Mouse (Mus musculus) heart, postnatal 25 days (tissue): ENCODE data around the gene Gm5416. TPM values are rescaled to one million over a fixed set of nuclear protein-coding genes. Genes with fewer than 3 reads are reported as not detected.
"Not testable (repeated sequence)": the region's sequence is repeated elsewhere in the genome, so short reads cannot be mapped to it uniquely, and the experiment has no call there.

ENCODE experiments used
- DNase-seq: peaks from one replicate; pipeline ENCODE4 v3.0.0; 2022; ENCODE audit warnings: low spot score
- intact Hi-C: fragments of 180-260 bp; cut with DNase I; formaldehyde crosslinking; loops from one replicate; pipeline ENCODE4 v1.15.1; 2025
- total RNA-seq, 2 experiments: library from RNA; stranded (reverse); gene quantifications; 2 replicates each; pipeline ENCODE4 v1.2.3; 2021

Gm5416 gene
- not detected for total RNA-seq

GRCm38 (mm10) chr16:36209967-36210453 is at the start of gene Gm5416:
Gene Gm5416, plus strand, starts transcription at chr16:36210403.
- DNase-seq: no peak
- intact Hi-C loops: no loop called here

- intact Hi-C loops, DNase-seq: not testable (repeated sequence)
Observed at GRCm38 (mm10) chr16:36167841-36168240, 42.4 kb upstream of the Gm5416 start.

- DNase-seq: no peak
- intact Hi-C loops: no loop called here
Observed at GRCm38 (mm10) chr16:36176108-36176507, 34.1 kb upstream of the Gm5416 start.

DNA sequence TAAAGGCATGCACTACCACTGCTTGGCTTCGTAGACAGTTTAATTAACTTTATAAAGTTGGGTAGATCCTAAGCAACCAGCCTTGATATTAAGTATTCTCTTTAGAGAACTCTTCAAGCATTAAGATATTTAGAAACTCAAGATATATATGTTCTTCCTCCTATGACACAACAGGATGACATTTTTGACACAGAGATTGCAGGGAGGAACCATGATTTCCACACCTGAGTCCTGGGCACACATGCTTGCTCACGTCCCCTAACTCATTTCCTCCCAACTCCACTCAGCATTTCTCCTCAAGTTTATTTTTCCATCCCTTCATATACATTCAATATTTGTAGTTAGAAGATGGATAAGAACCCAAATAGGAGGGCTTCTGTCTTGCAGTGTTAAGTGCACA is 30.3 kb upstream of the Gm5416 start:
- DNase-seq: no peak
- intact Hi-C loops: no loop called here

DNA sequence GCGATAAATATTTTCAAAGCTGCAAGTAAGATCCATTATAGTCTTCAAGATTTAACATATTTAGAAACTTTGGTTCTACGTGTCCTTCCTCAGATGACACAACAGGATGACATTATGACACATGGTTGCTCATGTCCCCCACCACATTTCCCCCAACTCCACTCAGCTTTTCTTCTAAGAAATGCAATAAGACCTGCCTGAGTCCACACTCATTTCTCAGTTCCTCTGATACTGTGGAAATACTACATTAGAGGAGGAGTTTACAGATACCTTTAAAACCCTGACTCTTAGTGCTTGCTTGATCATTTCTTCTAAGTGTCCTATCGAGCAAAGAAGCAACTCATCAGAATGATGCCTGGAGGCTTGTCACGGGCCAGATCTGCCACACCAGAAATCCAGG is 26.3 kb upstream of the Gm5416 start, which contains the start of gene Gm5483:
TSS of gene Gm5483 (plus strand) at position 301 of the 400 bp plus-strand sequence.
- intact Hi-C loops, DNase-seq: not testable (repeated sequence)

DNA sequence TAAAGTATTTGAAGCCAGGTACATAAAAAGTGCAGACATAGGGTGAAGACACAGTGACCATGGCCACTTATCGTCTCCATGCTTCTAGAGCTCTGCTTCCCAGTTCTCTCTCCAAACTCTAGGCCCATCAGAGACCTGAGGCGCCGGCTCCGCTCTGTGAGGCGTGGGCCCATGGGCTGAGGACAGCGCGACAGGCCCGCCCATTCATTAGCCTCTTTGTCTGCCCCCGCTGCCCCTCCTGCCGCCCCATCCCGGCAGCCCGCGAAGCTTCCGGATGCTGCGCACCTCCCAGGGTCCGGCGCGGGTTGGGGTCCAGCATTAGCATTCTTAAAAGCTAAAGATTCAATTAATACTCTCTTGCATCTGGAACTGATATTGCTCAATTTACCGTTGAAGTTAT is 11.0 kb upstream of the Gm5416 start:
- intact Hi-C loops: no loop called here
- DNase-seq: no peak

GRCm38 (mm10) chr16:36203846-36204245 is 6.4 kb upstream of the Gm5416 start:
- no peak for DNase-seq
- intact Hi-C loops: no loop called here

DNA sequence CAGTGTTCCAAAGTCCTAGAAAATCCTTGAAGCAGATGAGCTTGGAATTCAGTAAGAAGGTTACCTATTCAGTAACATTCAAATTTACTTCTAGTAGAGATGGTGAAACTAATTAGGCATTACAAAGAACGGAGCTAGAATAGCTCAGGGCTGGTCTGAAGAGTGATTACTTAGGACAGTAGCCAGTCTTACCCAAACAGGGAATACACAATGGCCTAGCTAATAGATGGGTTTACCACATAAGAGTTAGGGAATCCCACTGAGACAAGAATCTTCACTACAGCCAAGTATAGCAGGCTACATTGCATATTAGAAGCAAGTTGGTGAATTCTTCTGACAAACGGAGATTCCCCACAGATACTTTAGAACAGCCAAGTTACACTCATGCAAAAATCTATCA is 4.5 kb upstream of the Gm5416 start:
- DNase-seq, intact Hi-C loops: not testable (repeated sequence)

GRCm38 (mm10) chr16:36221168-36221567 is 11.0 kb downstream of the Gm5416 start, which contains the start of gene 2010005H15Rik:
Gene 2010005H15Rik, plus strand, starts transcription at chr16:36221468.
- intact Hi-C loops, DNase-seq: not testable (repeated sequence)

DNA sequence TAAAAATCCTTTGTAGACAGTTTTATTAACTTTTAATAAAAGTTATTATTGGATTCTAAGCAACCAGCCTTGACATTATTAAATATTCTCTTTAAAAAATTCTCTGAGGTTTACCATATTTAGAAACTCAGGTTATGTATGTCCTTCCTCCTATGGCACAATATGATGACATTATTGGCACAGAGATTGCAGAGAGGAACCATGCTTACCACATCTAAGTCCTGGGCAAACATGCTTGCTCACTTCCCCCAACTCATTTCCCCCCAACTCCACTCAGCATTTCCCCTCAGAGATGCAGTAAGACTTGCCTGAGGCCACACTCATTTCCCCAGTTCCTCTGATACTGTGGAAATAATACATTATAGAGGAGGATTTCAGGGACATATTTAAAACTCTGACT is 50.4 kb downstream of the Gm5416 start:
- intact Hi-C loops, DNase-seq: not testable (repeated sequence)

Other genes starting within 250 kb of the Gm5416 start
- 100 to 1,000 TPM; 112 TPM for gene Kpna1, start 231.7 kb upstream of the Gm5416 start, total RNA-seq
- gene Wdr5b, start 169.2 kb upstream of the Gm5416 start, total RNA-seq: 1 to 10 TPM; 2.6 to 2.9 TPM
- 100 to 1,000 TPM; 241 to 254 TPM for gene Fam162a, start 138.8 kb upstream of the Gm5416 start, total RNA-seq
- gene Ccdc58, start 138.7 kb upstream of the Gm5416 start, total RNA-seq: 10 to 100 TPM; 30.7 to 35.8 TPM
- not detected for gene Csta1, start 79.2 kb upstream of the Gm5416 start, total RNA-seq
- not detected for gene Stfa2l1, start 53.6 kb upstream of the Gm5416 start, total RNA-seq
- not detected for gene Gm5483, start 26.2 kb upstream of the Gm5416 start, total RNA-seq
- not detected for gene 2010005H15Rik, start 11.1 kb downstream of the Gm5416 start, total RNA-seq
- not detected for gene Stfa1, start 66.5 kb downstream of the Gm5416 start, total RNA-seq
- not detected for gene BC117090, start 123.9 kb downstream of the Gm5416 start, total RNA-seq
- gene BC100530, start 157.3 kb downstream of the Gm5416 start, total RNA-seq: not detected
- not detected for gene Stfa2, start 198.1 kb downstream of the Gm5416 start, total RNA-seq
- not detected for gene Stfa3, start 245.0 kb downstream of the Gm5416 start, total RNA-seq